Mouse (Mus musculus) hindbrain, embryonic 16.5 days (tissue): ENCODE data around the gene Vsir. TPM values are rescaled to one million over a fixed set of nuclear protein-coding genes. Genes with fewer than 3 reads are reported as not detected.

Experiments
- ATAC-seq: fragments of 200-750 bp; cut with Nextera tagmentation; 2 replicates; pipeline ENCODE4 v1.8.0; 2017; ENCODE audit warnings: moderate TSS enrichment, moderate library complexity
- H3K27ac ChIP-seq: fragments of 300-500 bp; sonication (generic); 2 replicates; pipeline ENCODE4 v1.5.1; 2014; ENCODE audit warnings: low read depth, mild to moderate bottlenecking, control low read depth, low read length, moderate library complexity
- H3K27me3 ChIP-seq: fragments of 300-500 bp; sonication (generic); replicated peaks from 2 replicates; pipeline ENCODE4 v1.6.1; 2014; ENCODE audit warnings: low read length; ENCODE audit not compliant: control insufficient read depth, insufficient read depth
- H3K36me3 ChIP-seq: fragments of 300-500 bp; sonication (generic); 2 replicates; pipeline ENCODE4 v1.6.1; 2014; ENCODE audit warnings: mild to moderate bottlenecking, low read length, moderate library complexity, mixed read lengths; ENCODE audit not compliant: control insufficient read depth, insufficient read depth
- H3K4me1 ChIP-seq: fragments of 300-500 bp; sonication (generic); 2 replicates; pipeline ENCODE4 v1.6.1; 2014; ENCODE audit warnings: low read depth, low read length; ENCODE audit not compliant: control insufficient read depth, insufficient read depth
- H3K4me2 ChIP-seq: fragments of 300-500 bp; sonication (generic); 2 replicates; pipeline ENCODE4 v1.6.1; 2014; ENCODE audit warnings: mild to moderate bottlenecking, low read length, control low read depth, moderate library complexity
- H3K4me3 ChIP-seq: fragments of 300-500 bp; sonication (generic); 2 replicates; pipeline ENCODE4 v1.5.1; 2014; ENCODE audit warnings: mild to moderate bottlenecking, low read length, control low read depth, moderate library complexity
- H3K9ac ChIP-seq: fragments of 300-500 bp; sonication (generic); 2 replicates; pipeline ENCODE4 v1.6.1; 2014; ENCODE audit warnings: low read depth, mild to moderate bottlenecking, control low read depth, low read length, moderate library complexity
- H3K9me3 ChIP-seq: fragments of 300-500 bp; sonication (generic); 2 replicates; pipeline ENCODE4 v1.6.1; 2014; ENCODE audit warnings: mild to moderate bottlenecking, low read length, moderate library complexity; ENCODE audit not compliant: control insufficient read depth
- WGBS: fragments of 180-500 bp; shearing (Covaris S2); extraction: QIAGEN DNeasy Blood & Tissue Kit; methylation state at CpG from one replicate; pipeline ENCODE4 v1.1.7; 2014; 5-methylcytosine and 5-hydroxymethylcytosine counted together
- polyA plus RNA-seq: library from polyadenylated mRNA; unstranded; fragments of >200 nt; fragmentation: Nextera tagmentation; extraction: Ambion mirVana; gene quantifications from 2 replicates; pipeline ENCODE4 v1.2.1, GENCODE M21; 2015

The Vsir gene
- polyA plus RNA-seq, 1 experiment from 2014 or later, result 2.4 TPM

DNA sequence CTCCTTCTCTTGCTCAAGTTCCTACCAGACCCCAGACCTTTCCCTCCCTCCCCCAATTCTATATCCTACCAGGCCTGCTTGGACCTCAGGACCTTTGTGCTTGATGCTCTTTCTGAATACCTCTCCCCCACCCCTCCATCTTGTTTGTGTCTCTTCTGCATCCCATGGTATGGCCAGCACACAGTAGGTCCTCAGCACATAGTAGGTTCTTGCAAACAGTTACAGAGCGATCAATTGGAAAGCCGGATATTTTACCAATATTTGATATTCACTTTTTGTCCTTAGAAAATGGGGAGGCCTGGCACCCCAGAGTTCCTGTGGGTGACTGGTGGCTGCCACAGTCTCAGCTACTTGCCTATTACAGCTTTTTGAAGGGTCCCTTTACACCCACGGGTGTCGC is 11.6 kb upstream of the Vsir start:
- Histone ChIP-seq H3K4me3 (no peak overlapping the region), H3K27ac (no peak overlapping the region), H3K9ac (no peak overlapping the region), H3K4me1 (no peaks in the 10 kb centered on the region), H3K9me3 (no peaks in the 10 kb centered on the region), H3K36me3 (no peaks in the 10 kb centered on the region), H3K27me3 (no peaks in the 10 kb centered on the region), H3K4me2 (no peak overlapping the region)
- WGBS, result 95% methylated on average over 4 of the region's 4 CpGs
- no peak for ATAC-seq

DNA sequence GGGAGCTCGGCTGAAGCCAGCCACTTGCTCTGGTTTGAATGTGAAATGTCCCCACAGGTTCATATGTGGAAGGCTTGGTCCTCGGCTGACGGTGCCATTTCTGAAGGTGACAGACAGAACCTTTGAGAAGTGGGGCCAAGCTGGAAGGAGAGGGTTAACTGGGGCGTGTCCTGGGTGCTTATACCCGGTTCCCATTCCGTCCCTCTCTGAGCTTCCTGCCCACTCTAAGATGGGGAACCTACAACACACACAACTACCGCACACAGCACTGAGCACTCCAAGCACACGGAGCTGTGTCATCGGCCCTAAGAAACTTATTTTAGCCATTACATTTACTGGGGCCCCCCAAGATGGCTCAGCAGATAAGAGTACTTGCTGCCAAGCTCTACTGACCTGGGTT is 5.1 kb upstream of the Vsir start:
- H3K9me3 ChIP-seq, result no peaks in the 10 kb centered on the region
- peaks cover 8% of the 10 kb centered on the region for H3K27me3 ChIP-seq
- H3K4me2 ChIP-seq, result no peak overlapping the region
- H3K4me1 ChIP-seq, result peaks cover 4% of the 10 kb centered on the region; the same call in 1 of the 2 replicates
- no peaks in the 10 kb centered on the region for H3K36me3 ChIP-seq
- 78% methylated on average over 9 of the region's 9 CpGs for WGBS
- H3K9ac ChIP-seq, result no peak overlapping the region
- no peak overlapping the region for H3K27ac ChIP-seq
- no peak for ATAC-seq
- no peak overlapping the region for H3K4me3 ChIP-seq

DNA sequence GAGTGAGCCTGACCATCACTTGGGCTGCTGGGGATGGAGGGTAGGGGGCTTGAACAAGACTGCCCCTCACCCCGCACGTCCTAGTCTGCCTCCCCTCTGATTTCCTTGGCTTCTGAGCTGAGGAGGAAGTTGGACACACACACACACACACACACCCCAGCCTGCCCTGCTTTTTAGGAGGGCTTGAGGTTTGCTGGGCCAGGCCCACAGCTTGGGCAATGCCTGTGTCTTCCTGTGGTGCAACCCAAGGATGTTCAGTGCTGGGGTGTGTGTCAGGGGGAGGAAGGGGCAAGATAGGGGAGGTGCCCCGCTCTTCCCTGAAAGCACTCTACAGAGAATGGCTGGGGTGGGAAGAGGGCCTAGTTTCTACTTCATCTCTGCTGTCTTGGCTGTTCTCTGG is 2.5 kb upstream of the Vsir start:
- WGBS, result 89% methylated on average over 3 of the region's 3 CpGs
- Histone ChIP-seq H3K36me3 (no peaks in the 10 kb centered on the region), H3K4me2 (no peak overlapping the region), H3K9me3 (no peaks in the 10 kb centered on the region), H3K27ac (no peak overlapping the region), H3K4me1 (peaks cover 10% of the 10 kb centered on the region), H3K27me3 (peaks cover 10% of the 10 kb centered on the region), H3K9ac (no peak overlapping the region), H3K4me3 (no peak overlapping the region)
- no peak for ATAC-seq

DNA sequence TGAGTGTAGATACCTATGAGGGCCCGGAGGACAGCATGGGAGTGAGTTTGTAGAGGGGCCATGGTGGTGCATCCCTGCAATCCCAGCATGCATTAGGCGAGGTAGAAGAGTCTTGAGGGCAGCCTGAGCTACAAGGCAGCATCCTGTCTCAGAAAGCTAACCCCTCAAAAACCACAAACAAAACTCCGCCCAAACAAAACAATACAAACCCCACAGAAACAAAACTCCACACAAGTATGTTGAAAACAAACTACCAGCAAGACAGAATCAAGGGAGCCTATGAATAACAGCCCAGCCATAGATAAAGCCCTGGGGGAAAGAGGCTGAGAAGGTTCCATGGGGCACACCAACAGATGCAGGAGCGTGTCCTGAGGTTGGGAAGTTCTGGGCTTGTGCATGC is 595 bp upstream of the Vsir start:
- ATAC-seq, result no peak
- H3K36me3 ChIP-seq, result no peaks in the 10 kb centered on the region

DNA sequence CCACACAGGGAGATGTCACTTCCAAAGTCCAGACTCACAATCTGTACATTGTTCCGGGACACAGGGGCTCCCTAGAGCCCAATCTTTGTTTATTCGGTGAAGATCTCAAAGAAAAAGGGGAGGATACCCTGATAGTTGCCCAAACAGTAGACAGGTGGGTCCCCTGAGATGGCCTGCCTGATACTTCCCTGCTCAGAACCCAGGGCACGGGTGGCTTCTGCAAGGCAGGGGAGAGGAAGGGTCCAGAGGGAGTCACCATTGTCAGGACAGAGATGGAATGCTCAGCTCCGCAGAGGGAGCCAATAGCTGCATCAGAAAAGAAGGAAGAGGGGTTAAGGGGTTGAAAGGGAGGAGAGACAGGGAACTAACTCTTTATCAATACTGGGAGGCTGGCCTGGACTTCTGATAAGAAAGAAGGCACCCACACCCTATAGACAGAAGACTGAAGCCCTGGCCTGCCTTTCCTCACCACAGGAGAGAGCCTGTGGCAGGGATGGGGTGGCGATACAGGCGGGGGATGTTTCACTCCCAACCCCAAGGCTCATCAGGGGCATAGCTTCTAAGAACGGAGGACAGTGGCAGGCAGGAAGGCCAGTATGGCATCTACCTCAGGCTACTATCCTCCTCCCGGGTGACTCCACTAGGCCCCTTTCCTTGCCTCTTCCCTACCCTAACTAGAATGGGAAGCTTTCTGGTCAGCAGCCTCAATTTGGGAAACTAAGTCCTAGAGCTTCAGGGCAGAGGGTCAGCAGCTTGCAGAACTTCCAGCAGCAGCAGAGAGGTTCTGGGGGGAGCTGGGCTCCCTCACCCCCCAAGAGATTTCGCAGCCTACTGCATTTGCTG is 1.3 kb downstream of the Vsir start:
- Histone ChIP-seq H3K4me2 (peak overlapping the region; percentile 47; the same call in 1 of the 2 replicates), H3K4me1 (peaks cover 18% of the 10 kb centered on the region), H3K27me3 (peaks cover 10% of the 10 kb centered on the region), H3K4me3 (no peak overlapping the region; the same call in 1 of the 2 replicates), H3K27ac (no peak overlapping the region), H3K9ac (no peak overlapping the region), H3K9me3 (no peaks in the 10 kb centered on the region), H3K36me3 (no peaks in the 10 kb centered on the region)
- WGBS, result 45% methylated on average over 9 of the region's 9 CpGs
- no peak for ATAC-seq

More for the DNA sequence above, 595 bp upstream of the Vsir start:
- Histone ChIP-seq H3K4me3 (no peak overlapping the region), H3K27ac (no peak overlapping the region), H3K27me3 (peaks cover 10% of the 10 kb centered on the region), H3K4me2 (no peak overlapping the region), H3K9ac (no peak overlapping the region), H3K4me1 (peaks cover 10% of the 10 kb centered on the region), H3K9me3 (no peaks in the 10 kb centered on the region)
- WGBS, result 88% methylated on average over 4 of the region's 4 CpGs

DNA sequence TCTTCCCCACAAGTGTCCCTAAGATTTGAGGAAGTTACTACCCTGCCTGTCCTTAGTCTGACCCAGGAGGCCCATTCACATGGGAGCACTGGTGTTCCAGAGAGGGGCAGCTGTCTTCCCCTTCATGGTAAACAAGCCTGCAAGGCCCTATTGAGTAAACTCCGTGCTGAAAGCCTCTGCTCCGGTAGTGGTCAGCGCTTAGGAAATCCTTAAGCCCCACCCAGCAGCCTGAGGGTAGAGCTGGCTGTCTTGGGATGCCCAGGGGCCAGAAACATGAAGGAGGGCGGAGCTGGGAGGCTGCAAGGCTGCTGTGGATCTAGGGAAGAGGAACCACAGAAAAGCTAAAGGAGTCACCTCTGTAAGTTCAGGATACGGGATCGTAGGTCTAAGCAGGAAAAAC is 2.4 kb downstream of the Vsir start:
- ATAC-seq, result no peak
- Histone ChIP-seq H3K36me3 (no peaks in the 10 kb centered on the region), H3K27me3 (peaks cover 10% of the 10 kb centered on the region), H3K9ac (no peak overlapping the region), H3K4me3 (no peak overlapping the region), H3K4me1 (peaks cover 18% of the 10 kb centered on the region), H3K27ac (no peak overlapping the region), H3K4me2 (no peak overlapping the region), H3K9me3 (no peaks in the 10 kb centered on the region)
- WGBS, result 45% methylated on average over 6 of the region's 6 CpGs

DNA sequence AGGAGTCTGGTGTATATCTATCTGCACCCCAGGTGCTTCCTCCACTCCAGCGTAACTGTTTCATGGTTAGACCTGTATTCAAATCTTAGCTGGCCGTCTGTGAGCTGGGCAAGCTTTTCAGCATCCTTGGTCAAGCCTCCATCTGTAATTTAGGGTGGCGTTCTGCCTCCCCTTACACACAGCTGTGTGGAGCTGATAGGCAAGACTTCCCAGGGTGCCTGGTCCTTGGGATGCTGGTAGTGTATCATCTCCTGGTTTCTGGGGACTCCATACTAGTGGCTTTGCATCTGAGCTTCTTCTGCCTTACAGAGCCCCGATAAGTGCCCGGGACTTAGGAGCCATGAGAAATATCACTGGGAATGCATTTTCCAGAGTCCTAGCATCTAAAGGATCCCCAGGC is 3.0 kb downstream of the Vsir start:
- Histone ChIP-seq H3K9me3 (no peaks in the 10 kb centered on the region), H3K4me3 (no peak overlapping the region), H3K36me3 (no peaks in the 10 kb centered on the region), H3K27ac (no peak overlapping the region), H3K4me2 (no peak overlapping the region), H3K4me1 (peaks cover 18% of the 10 kb centered on the region), H3K9ac (no peak overlapping the region), H3K27me3 (peaks cover 10% of the 10 kb centered on the region)
- WGBS, result 89% methylated on average over 5 of the region's 5 CpGs
- no peak for ATAC-seq

DNA sequence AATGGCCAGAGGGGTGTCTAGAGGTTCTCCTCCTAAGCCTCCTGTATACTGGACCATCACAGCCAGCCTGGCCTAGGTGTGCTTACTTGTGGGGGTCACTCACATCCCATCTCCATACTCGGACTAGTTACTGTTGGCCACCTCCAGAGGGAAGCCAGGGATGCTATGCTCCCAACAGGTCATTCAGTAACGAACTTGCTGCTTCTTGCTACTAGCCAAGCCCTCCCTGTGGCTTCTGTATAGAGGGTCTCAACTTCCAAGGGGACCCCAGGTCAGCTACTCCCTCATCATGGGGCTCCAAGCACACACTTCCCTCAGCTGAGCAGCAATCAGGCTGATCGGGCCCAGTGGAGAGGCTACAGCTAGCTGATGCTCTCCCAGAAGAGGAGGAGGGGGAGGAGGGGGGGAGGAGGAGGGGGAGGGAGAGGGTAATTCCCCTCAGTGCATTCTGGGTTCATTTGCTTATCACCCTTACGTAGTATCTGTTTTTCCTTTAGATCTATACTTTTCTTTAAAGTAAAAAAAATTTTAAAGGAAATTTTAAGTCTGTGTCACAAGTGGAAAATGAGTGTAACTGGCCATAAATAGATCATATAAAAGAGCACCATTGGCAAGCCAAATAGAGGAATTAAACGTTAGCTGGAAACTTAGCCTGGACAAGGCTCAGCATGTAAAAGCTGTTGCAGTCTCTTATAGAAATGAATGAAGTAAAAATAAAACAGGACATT is 3.6 kb downstream of the Vsir start:
- Histone ChIP-seq H3K27me3 (peaks cover 10% of the 10 kb centered on the region), H3K36me3 (no peaks in the 10 kb centered on the region), H3K27ac (no peak overlapping the region), H3K9ac (no peak overlapping the region), H3K4me3 (no peak overlapping the region), H3K9me3 (no peaks in the 10 kb centered on the region), H3K4me2 (no peak overlapping the region), H3K4me1 (peaks cover 18% of the 10 kb centered on the region)
- ATAC-seq, result no peak
- 50% methylated on average over 5 of the region's 5 CpGs for WGBS

DNA sequence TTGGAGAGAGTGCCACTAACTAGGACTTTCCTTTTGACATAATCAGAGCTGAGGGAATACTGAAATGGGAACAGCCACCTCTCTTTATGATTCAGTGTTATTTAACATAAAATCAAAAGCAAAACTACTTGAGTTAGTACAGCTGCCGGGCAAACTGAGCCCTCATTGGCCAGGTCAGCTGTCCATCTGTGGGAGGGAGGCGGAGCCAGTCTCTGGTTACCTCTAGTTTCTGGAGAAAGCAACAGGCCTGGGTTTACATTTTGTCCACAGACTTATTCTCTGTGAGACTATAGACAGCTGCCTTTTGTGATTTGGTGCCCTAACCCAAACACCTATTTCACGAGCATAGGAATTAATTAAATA is 4.1 kb downstream of the Vsir start:
- H3K27me3 ChIP-seq, result peaks cover 10% of the 10 kb centered on the region
- 51% methylated on average over 3 of the region's 3 CpGs for WGBS
- H3K4me2 ChIP-seq, result no peak overlapping the region
- H3K36me3 ChIP-seq, result no peaks in the 10 kb centered on the region
- H3K27ac ChIP-seq, result no peak overlapping the region
- H3K4me3 ChIP-seq, result no peak overlapping the region
- no peak for ATAC-seq
- no peak overlapping the region for H3K9ac ChIP-seq
- no peaks in the 10 kb centered on the region for H3K9me3 ChIP-seq
- H3K4me1 ChIP-seq, result peaks cover 18% of the 10 kb centered on the region
